Mouse (Mus musculus): ENCODE data around the gene Pde4d. TPM values are rescaled to one million over a fixed set of nuclear protein-coding genes. Genes with fewer than 3 reads are reported as not detected.

Gene Pde4d
- total and polyA plus RNA-seq, 3 experiments = 18.5 to 18.8 TPM; not detected in 1

DNA sequence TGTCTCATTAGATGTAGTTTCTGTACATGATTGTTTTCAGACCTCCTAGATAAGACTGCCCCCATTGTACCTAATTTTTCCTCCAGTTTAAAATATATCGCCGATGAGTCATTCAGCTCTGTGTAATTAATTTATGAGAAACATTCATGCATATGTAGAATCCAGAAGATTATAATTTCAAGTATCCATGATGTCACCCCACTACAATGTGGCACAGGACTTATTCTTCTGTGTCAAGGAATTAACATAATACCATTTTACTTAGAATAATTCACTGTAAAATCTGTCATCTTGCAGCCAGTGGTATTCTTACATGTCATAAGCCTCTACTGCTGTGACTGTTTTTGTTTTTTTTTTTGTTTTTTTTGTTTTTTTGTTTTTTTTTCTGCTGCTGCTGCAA is 1244.5 kb downstream of the Pde4d start:
- no peaks in the 10 kb centered on the region for H3K27me3 ChIP-seq (ENCODE audit: control insufficient read depth in 1 of 2, insufficient read depth in 2 of 2, low read length in 2 of 2)
- peaks cover 55% of the 10 kb centered on the region for H3K79me2 ChIP-seq (ENCODE audit: control insufficient read depth, insufficient read depth, low read length, poor library complexity)
- H3K4me1 ChIP-seq (ENCODE audit: control insufficient read depth in 1 of 2, insufficient read depth in 2 of 2, low read length in 2 of 2) = peaks cover 22 to 37% of the 10 kb centered on the region in 2 experiments
- no peaks in the 10 kb centered on the region for H3K9me3 ChIP-seq (replicated peaks; ENCODE audit: insufficient read depth, low read length)
- no peak overlapping the region for H3K27ac ChIP-seq (ENCODE audit: control insufficient read depth, low read depth, low read length)
- H3K4me3 ChIP-seq (ENCODE audit: control insufficient read depth in 1 of 2, insufficient read depth in 1 of 2, low read depth in 2 of 2, low read length in 2 of 2) = no peak overlapping the region
- H3K36me3 ChIP-seq (ENCODE audit: control insufficient read depth in 1 of 2, insufficient read depth in 2 of 2, low read length in 2 of 2) = peaks cover 28 to 45% of the 10 kb centered on the region in 2 experiments
- no peak for DNase-seq (ENCODE audit: low read depth, low spot score)
- no peak for TF ChIP-seq HCFC1 (IDR thresholded peaks at IDR 0.05; ENCODE audit: low read depth, low read length)
- TF ChIP-seq ZKSCAN1 (IDR thresholded peaks at IDR 0.05; ENCODE audit: low read depth, low read length) = no peak
- no peak for TF ChIP-seq MYB (IDR thresholded peaks at IDR 0.05; ENCODE audit: low read depth, low read length)
- no peak for TF ChIP-seq POLR2A (IDR thresholded peaks at IDR 0.05; ENCODE audit: control insufficient read depth in 1 of 2, insufficient read depth in 1 of 2, low read depth in 1 of 2, low read length in 2 of 2, poor library complexity in 1 of 2)
- TF ChIP-seq USF1 (IDR thresholded peaks at IDR 0.05; ENCODE audit: low read depth, low read length) = no peak
- TF ChIP-seq GATA1 (IDR thresholded peaks at IDR 0.05; ENCODE audit: low read depth, low read length) = no peak
- TF ChIP-seq TCF12 (IDR thresholded peaks at IDR 0.05; ENCODE audit: low read depth, low read length) = no peak
- no peak for TF ChIP-seq MEF2A (IDR thresholded peaks at IDR 0.05; ENCODE audit: extremely low read depth, insufficient replicate concordance, low read depth, low read length, poor library complexity, severe bottlenecking)
- no peak for TF ChIP-seq ZNF384 (IDR thresholded peaks at IDR 0.05; ENCODE audit: low read depth, low read length)
- no peak for TF ChIP-seq GABPA (IDR thresholded peaks at IDR 0.05; ENCODE audit: low read depth, low read length)
- H3K9ac ChIP-seq (ENCODE audit: control insufficient read depth, low read depth, low read length, poor library complexity, severe bottlenecking) = no peak overlapping the region

DNA sequence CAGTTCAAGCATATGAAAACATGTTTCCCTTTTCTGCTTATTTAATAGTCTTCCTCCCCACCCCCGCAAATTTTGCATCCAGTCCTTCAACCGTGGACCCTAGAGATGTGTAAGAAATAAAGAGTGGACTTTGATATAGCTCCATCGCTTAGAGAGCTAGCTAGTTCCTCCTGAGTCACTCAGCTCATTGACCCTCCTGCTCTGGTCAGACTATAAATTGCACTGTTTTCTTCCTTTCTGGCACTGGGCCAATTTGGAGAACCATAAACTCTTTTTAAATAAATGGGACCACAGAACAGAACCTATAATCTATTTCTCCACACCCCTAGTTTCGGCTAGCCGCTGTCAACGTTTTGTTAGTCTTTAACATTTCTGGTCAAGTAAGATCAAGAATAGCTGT is 1245.3 kb downstream of the Pde4d start:
- Histone ChIP-seq H3K4me1 (ENCODE audit: control insufficient read depth in 1 of 2, insufficient read depth in 2 of 2, low read length in 2 of 2) (peaks cover 22 to 34% of the 10 kb centered on the region in 2 experiments), H3K27ac (ENCODE audit: control insufficient read depth, low read depth, low read length) (no peak overlapping the region), H3K4me3 (ENCODE audit: control insufficient read depth in 1 of 2, insufficient read depth in 1 of 2, low read depth in 2 of 2, low read length in 2 of 2) (no peak overlapping the region)

More for the DNA sequence above, 1245.3 kb downstream of the Pde4d start:
- TF ChIP-seq MYB (IDR thresholded peaks at IDR 0.05; ENCODE audit: low read depth, low read length) (no peak), CTCF (IDR thresholded peaks at IDR 0.05 in 2 of 3, conservative IDR thresholded peaks at IDR 0.05 in 1 of 3; ENCODE audit: control insufficient read depth in 1 of 3, insufficient read depth in 1 of 3, low read depth in 2 of 3, low read length in 3 of 3, poor library complexity in 1 of 3, severe bottlenecking in 1 of 3) (no peak), SMC3 (IDR thresholded peaks at IDR 0.05; ENCODE audit: low read depth, low read length) (no peak), BHLHE40 (IDR thresholded peaks at IDR 0.05; ENCODE audit: borderline replicate concordance, low read depth, low read length) (no peak), TCF12 (IDR thresholded peaks at IDR 0.05; ENCODE audit: low read depth, low read length) (no peak), MAZ (IDR thresholded peaks at IDR 0.05; ENCODE audit: low read depth, low read length) (no peak), TBP (IDR thresholded peaks at IDR 0.05; ENCODE audit: low read depth, low read length) (no peak), EP300 (IDR thresholded peaks at IDR 0.05; ENCODE audit: low read depth in 1 of 2, low read length in 2 of 2) (no peak), GATA1 (IDR thresholded peaks at IDR 0.05; ENCODE audit: low read depth, low read length) (no peak), KAT2A (conservative IDR thresholded peaks at IDR 0.05; ENCODE audit: low read depth, low read length) (no peak), JUND (IDR thresholded peaks at IDR 0.05; ENCODE audit: low read depth, low read length) (no peak), MYC (IDR thresholded peaks at IDR 0.05; ENCODE audit: low read depth, low read length) (no peak), POLR2A (IDR thresholded peaks at IDR 0.05; ENCODE audit: control insufficient read depth in 1 of 2, insufficient read depth in 1 of 2, low read depth in 1 of 2, low read length in 2 of 2, poor library complexity in 1 of 2) (no peak)
- peaks cover 29 to 41% of the 10 kb centered on the region in 2 experiments for H3K36me3 ChIP-seq (ENCODE audit: control insufficient read depth in 1 of 2, insufficient read depth in 2 of 2, low read length in 2 of 2)
- no peaks in the 10 kb centered on the region for H3K27me3 ChIP-seq (ENCODE audit: control insufficient read depth in 1 of 2, insufficient read depth in 2 of 2, low read length in 2 of 2)
- no peak for DNase-seq (ENCODE audit: low read depth, low spot score)
- H3K79me2 ChIP-seq (ENCODE audit: control insufficient read depth, insufficient read depth, low read length, poor library complexity) = peaks cover 52% of the 10 kb centered on the region
- no peak overlapping the region for H3K9ac ChIP-seq (ENCODE audit: control insufficient read depth, low read depth, low read length, poor library complexity, severe bottlenecking)
- H3K9me3 ChIP-seq (replicated peaks; ENCODE audit: insufficient read depth, low read length) = no peaks in the 10 kb centered on the region

Data from MEL (cell line).